Mouse (Mus musculus) embryonic facial prominence, embryonic 15.5 days (tissue): ENCODE results near the gene Serpina16. TPM values are rescaled to one million over a fixed set of nuclear protein-coding genes. Genes with fewer than 3 reads are reported as not detected.

Experiments
- polyA plus RNA-seq: library from polyadenylated mRNA; unstranded; fragments of >200 nt; fragmentation: Nextera tagmentation; extraction: Ambion mirVana; gene quantifications from 2 replicates; pipeline ENCODE4 v1.2.1, GENCODE M21; 2015

The Serpina16 gene
- polyA plus RNA-seq, 1 experiment from 2014 or later = not detected

Other genes starting within 250 kb of the Serpina16 start
- gene Ifi27, start 241.9 kb downstream of the Serpina16 start, polyA plus RNA-seq = 72.9 and 77.5 TPM in 2 replicates
- gene Ifi27l2a, start 232.5 kb downstream of the Serpina16 start, polyA plus RNA-seq = 19.0 and 23.0 TPM in 2 replicates
- gene Ifi27l2b, start 218.9 kb downstream of the Serpina16 start, polyA plus RNA-seq = 0.15 TPM in 1 of 2 replicates, not detected in the other
- gene Ppp4r4, start 143.9 kb downstream of the Serpina16 start, polyA plus RNA-seq = 1.4 and 2.5 TPM in 2 replicates
- gene Serpina10, start 44.7 kb downstream of the Serpina16 start, polyA plus RNA-seq = 0.07 and 0.20 TPM in 2 replicates
- gene Serpina6, start 18.9 kb downstream of the Serpina16 start, polyA plus RNA-seq = 0.23 TPM in 1 of 2 replicates, not detected in the other
- gene Serpina1f, start 19.4 kb upstream of the Serpina16 start, polyA plus RNA-seq = not detected in 2 replicates
- not detected in 2 replicates for gene Serpina1d, start 97.5 kb upstream of the Serpina16 start, polyA plus RNA-seq
- gene Serpina1b, start 154.2 kb upstream of the Serpina16 start, polyA plus RNA-seq = 0.19 TPM in 1 of 2 replicates, not detected in the other
- gene Serpina1a, start 187.4 kb upstream of the Serpina16 start, polyA plus RNA-seq = 0.14 TPM in 1 of 2 replicates, not detected in the other
- not detected in 2 replicates for gene Serpina1c, start 228.7 kb upstream of the Serpina16 start, polyA plus RNA-seq